Mouse (Mus musculus) ES-Bruce4 (cell line): ENCODE results near the gene Prss33.
A peak's percentile ranks its signal among the peaks of the same experiment; 100 is the strongest.

ENCODE experiments used
- CTCF ChIP-seq: IDR thresholded peaks from one replicate; pipeline ENCODE4 v1.8.1; 2011; ENCODE audit warnings: low read depth, low read length
- EP300 ChIP-seq: IDR thresholded peaks from 2 replicates; pipeline ENCODE4 v1.6.1; 2011; ENCODE audit warnings: low read depth, low read length; ENCODE audit not compliant: insufficient read depth
- POLR2A ChIP-seq: IDR thresholded peaks from one replicate; pipeline ENCODE4 v1.8.1; 2011; ENCODE audit warnings: low read length; ENCODE audit not compliant: insufficient read depth

DNA sequence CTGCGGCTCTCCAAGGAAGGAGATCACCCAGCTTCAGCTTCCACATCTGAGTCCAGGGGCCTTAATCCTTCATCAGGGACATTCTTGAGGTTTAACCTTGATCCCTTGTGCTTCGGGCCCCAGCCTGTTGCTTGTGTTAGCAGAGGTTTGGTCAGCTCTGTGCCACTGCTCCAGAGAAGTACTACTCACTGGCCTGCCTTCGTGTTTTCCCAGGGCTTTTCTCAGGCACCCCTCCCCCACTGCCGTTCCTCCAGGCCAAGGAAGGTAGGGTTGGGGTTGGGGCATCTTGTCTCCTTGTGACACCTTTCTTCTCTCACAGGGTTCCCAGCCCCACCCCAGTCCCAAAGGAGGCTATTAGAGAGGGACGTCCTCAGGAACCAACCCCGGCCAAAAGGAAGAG, 13.8 kb downstream of the Prss33 start:
- no peak for TF ChIP-seq CTCF
- TF ChIP-seq POLR2A: no peak
- TF ChIP-seq EP300: 0 out of 2 replicates have a peak, but pooled peaks have one; percentile 7
